In genomic region chr6:123340093-123340492, GRCm38 (mm10) we compare ENCODE assay signal across 9 mouse cellular contexts. TPM values are rescaled to one million over a fixed set of nuclear protein-coding genes. Genes with fewer than 3 reads are reported as not detected.
DNase-seq lines count a peak whose midpoint lies in the region; ATAC-seq and TF ChIP-seq lines count a peak whose summit lies in the region.
"Had no signal": no experiment of that assay in that cellular context is flagged by ENCODE, and none has a peak within 500 bp of the region (broad histone marks: within the 10 kb centered on the region; RNA-seq: fewer than 3 reads in every experiment).

No protein-coding gene starts in this region.

- peak; percentile 2 to 6 for DNase-seq in frontal cortex, postnatal 36 days (ENCODE audit: low spot score in 2 of 2)
- DNase-seq in frontal cortex, postnatal 25 days (ENCODE audit: low spot score in 2 of 2), result no peak
- peak; percentile 7 for DNase-seq in G1E (ENCODE audit: low spot score)
- DNase-seq in hindbrain, embryonic 14.5 days (ENCODE audit: low spot score), result no peak
- DNase-seq in cerebellum, postnatal 25 days, result no peak
- no peak for DNase-seq in left cerebral cortex, adult 9 months (ENCODE audit: low spot score in 2 of 2)

- H3K27me3 ChIP-seq in G1E (ENCODE audit: insufficient read depth, low read length), result no peaks in the 10 kb centered on the region
- no peaks in the 10 kb centered on the region for H3K27me3 ChIP-seq in hindbrain, embryonic 14.5 days (ENCODE audit: control insufficient read depth, insufficient read depth, low read length)
- no peaks in the 10 kb centered on the region for H3K27me3 ChIP-seq in heart, embryonic 11.5 days (ENCODE audit: control insufficient read depth, insufficient read depth, low read length)

- H3K4me2 ChIP-seq in hindbrain, embryonic 14.5 days (replicated peaks), result no peak overlapping the region
- no peak overlapping the region for H3K4me2 ChIP-seq in heart, embryonic 11.5 days

- peak; percentile 28; the same call in 1 of the 2 replicates for TF ChIP-seq CTCF in G1E (IDR thresholded peaks at IDR 0.05; ENCODE audit: low read depth, low read length)

- H3K36me3 ChIP-seq in G1E (replicated peaks), result no peaks in the 10 kb centered on the region
- no peaks in the 10 kb centered on the region for H3K36me3 ChIP-seq in hindbrain, embryonic 14.5 days (replicated peaks; ENCODE audit: control insufficient read depth, insufficient read depth)
- no peaks in the 10 kb centered on the region for H3K36me3 ChIP-seq in heart, embryonic 11.5 days (ENCODE audit: control insufficient read depth, insufficient read depth, low read length)

- ATAC-seq in G1E (ENCODE audit: extremely low read depth, insufficient number of reproducible peaks, low FRiP score, poor library complexity, severe bottlenecking), result peak; percentile 75
- ATAC-seq in hindbrain, embryonic 14.5 days (ENCODE audit: low FRiP score), result peak; percentile 37; the same call in 1 of the 2 replicates
- peak; percentile 99 for ATAC-seq in megakaryocyte progenitor cell, adult 5-6 weeks (replicated peaks; ENCODE audit: poor library complexity)
- ATAC-seq in heart, embryonic 11.5 days (replicated peaks; ENCODE audit: insufficient number of reproducible peaks, low FRiP score, low TSS enrichment), result no peak

- H3K27ac ChIP-seq in hindbrain, embryonic 14.5 days, result no peak overlapping the region
- no peak overlapping the region for H3K27ac ChIP-seq in heart, embryonic 11.5 days (ENCODE audit: low read depth, low read length)

- peaks cover 3% of the 10 kb centered on the region; the same call in 1 of the 2 replicates for H3K4me1 ChIP-seq in G1E (ENCODE audit: insufficient read depth, low read depth, low read length)
- no peaks in the 10 kb centered on the region for H3K4me1 ChIP-seq in hindbrain, embryonic 14.5 days (replicated peaks; ENCODE audit: control insufficient read depth, insufficient read depth, low read length)
- no peaks in the 10 kb centered on the region for H3K4me1 ChIP-seq in heart, embryonic 11.5 days (ENCODE audit: control insufficient read depth, insufficient read depth, low read length)

- no peaks in the 10 kb centered on the region for H3K9me3 ChIP-seq in G1E (replicated peaks)
- no peaks in the 10 kb centered on the region for H3K9me3 ChIP-seq in hindbrain, embryonic 14.5 days (ENCODE audit: control insufficient read depth, low read length)
- H3K9me3 ChIP-seq in heart, embryonic 11.5 days (replicated peaks; ENCODE audit: control insufficient read depth, low read length), result no peaks in the 10 kb centered on the region

- no peak overlapping the region for H3K9ac ChIP-seq in hindbrain, embryonic 14.5 days
- no peak overlapping the region for H3K9ac ChIP-seq in heart, embryonic 11.5 days (ENCODE audit: low read depth, low read length)

- H3K4me3 ChIP-seq in G1E (ENCODE audit: low read depth, low read length), result no peak overlapping the region
- H3K4me3 ChIP-seq in hindbrain, embryonic 14.5 days (replicated peaks; ENCODE audit: low read length), result no peak overlapping the region
- no peak overlapping the region for H3K4me3 ChIP-seq in heart, embryonic 11.5 days (ENCODE audit: low read depth, low read length)

RNA-seq across cellular contexts. Expression of gene Vmn2r19, which starts 32.0 kb away (rescaled TPM):
- not detected in 2 replicates for total RNA-seq in G1E (2014; fragmentation: Nextera tagmentation)
- not detected in 2 replicates for total RNA-seq in G1E (2017)
- polyA plus RNA-seq in G1E (2012), result not detected in 2 replicates
- not detected in 2 replicates for polyA plus RNA-seq in hindbrain, embryonic 14.5 days (2014; fragmentation: Nextera tagmentation; extraction: Ambion mirVana)
- total RNA-seq in megakaryocyte progenitor cell, adult 5-6 weeks (2015), result not detected in 2 replicates
- not detected in 2 replicates for total RNA-seq in megakaryocyte progenitor cell, adult 5-6 weeks (2017)
- polyA plus RNA-seq in heart, embryonic 11.5 days (2014; fragmentation: Nextera tagmentation; extraction: Ambion mirVana), result not detected in 2 replicates
- polyA plus RNA-seq: limb, embryonic 14.5 days had no signal

RNA-seq across cellular contexts. Expression of gene Clec4e, which starts 50.4 kb away (rescaled TPM):
- total RNA-seq in G1E (2014; fragmentation: Nextera tagmentation) (20.8 and 24.5 TPM in 2 replicates), G1E (2017) (13.6 and 14.9 TPM in 2 replicates)
- 0.20 and 0.29 TPM in 2 replicates for polyA plus RNA-seq in G1E (2012)
- 0.12 TPM in 1 of 2 replicates, not detected in the other for polyA plus RNA-seq in hindbrain, embryonic 14.5 days (2014; fragmentation: Nextera tagmentation; extraction: Ambion mirVana)
- total RNA-seq in megakaryocyte progenitor cell, adult 5-6 weeks (2015), result 17.8 and 19.3 TPM in 2 replicates
- total RNA-seq in megakaryocyte progenitor cell, adult 5-6 weeks (2017), result 17.2 and 19.6 TPM in 2 replicates
- polyA plus RNA-seq in heart, embryonic 11.5 days (2014; fragmentation: Nextera tagmentation; extraction: Ambion mirVana), result 0.10 TPM in 1 of 2 replicates, not detected in the other

Comparison
In these comparisons a context has a peak if more than half of its experiments do, and no peak if none do; other contexts are left out.
1. DNase-seq: peak in frontal cortex, postnatal 36 days (2 of 2) and G1E (single experiment); none in frontal cortex, postnatal 25 days (0 of 2), hindbrain, embryonic 14.5 days (single experiment), cerebellum, postnatal 25 days (0 of 2) and left cerebral cortex, adult 9 months (0 of 2).